Mouse (Mus musculus) G1E (cell line): ENCODE measurements around the gene Accs. TPM values are rescaled to one million over a fixed set of nuclear protein-coding genes. Genes with fewer than 3 reads are reported as not detected.
A peak's percentile ranks its signal among the peaks of the same experiment; 100 is the strongest.

Source experiments
- ATAC-seq: 2 replicates; pipeline ENCODE4 v1.8.0; 2016; ENCODE audit warnings: mild to moderate bottlenecking; ENCODE audit not compliant: insufficient number of reproducible peaks, poor library complexity, low FRiP score, severe bottlenecking; ENCODE audit errors: extremely low read depth
- DNase-seq: peaks from one replicate; pipeline ENCODE4 v3.0.0; 2012; ENCODE audit warnings: low spot score
- H3K27me3 ChIP-seq: 2 replicates; pipeline ENCODE4 v1.6.1; 2012; ENCODE audit warnings: mild to moderate bottlenecking, low read length, inconsistent platforms; ENCODE audit not compliant: insufficient read depth
- H3K36me3 ChIP-seq: replicated peaks from 2 replicates; pipeline ENCODE3; 2012; ENCODE audit warnings: mild to moderate bottlenecking, inconsistent platforms
- H3K4me1 ChIP-seq: 2 replicates; pipeline ENCODE4 v1.6.1; 2012; ENCODE audit warnings: low read depth, low read length, inconsistent platforms, mixed read lengths; ENCODE audit not compliant: insufficient read depth
- H3K4me3 ChIP-seq: 2 replicates; pipeline ENCODE4 v1.5.1; 2012; ENCODE audit warnings: low read depth, mild to moderate bottlenecking, inconsistent platforms, low read length, moderate library complexity, mixed read lengths
- H3K9me3 ChIP-seq: replicated peaks from 2 replicates; pipeline ENCODE4 v1.6.1; 2012; ENCODE audit warnings: inconsistent platforms
- CTCF ChIP-seq: IDR thresholded peaks from 2 replicates; pipeline ENCODE4 v1.5.1; 2012; ENCODE audit warnings: low read depth, low read length, inconsistent platforms, mixed read lengths
- GATA1 ChIP-seq: IDR thresholded peaks from 2 replicates; pipeline ENCODE4 v1.6.1; 2012; ENCODE audit warnings: borderline replicate concordance, low read length, inconsistent platforms, mixed read lengths
- GATA2 ChIP-seq: IDR thresholded peaks from 2 replicates; pipeline ENCODE4 v1.6.1; 2012; ENCODE audit warnings: low read depth, low read length, inconsistent platforms, borderline replicate concordance
- POLR2AphosphoS5 ChIP-seq: IDR thresholded peaks from 2 replicates; pipeline ENCODE4 v1.6.1; 2012; ENCODE audit warnings: low read depth, low read length, inconsistent platforms; ENCODE audit not compliant: insufficient replicate concordance
- TAL1 ChIP-seq: conservative IDR thresholded peaks from 2 replicates; pipeline ENCODE4 v1.6.1; 2012; ENCODE audit warnings: low read depth, low read length, inconsistent platforms, mixed read lengths
- polyA plus RNA-seq: library from polyadenylated mRNA; stranded (reverse); fragments of >175 nt; gene quantifications from 2 replicates; pipeline ENCODE4 v1.2.3, GENCODE M21; 2012
- total RNA-seq, 2 experiments: library from RNA; stranded (forward) in 1 of 2; stranded (reverse) in 1 of 2; fragments of 200-1000 nt in 1 of 2; fragments of >200 nt in 1 of 2; fragmentation: Nextera tagmentation in 1 of 2; gene quantifications; 2 replicates each; pipeline ENCODE4 v1.2.3; 2014 to 2017

The Accs gene
- 3.0 and 8.9 TPM in 2 replicates for total RNA-seq (2014; fragmentation: Nextera tagmentation)
- 3.6 and 7.3 TPM in 2 replicates for total RNA-seq (2017)
- polyA plus RNA-seq, result 2.3 and 2.9 TPM in 2 replicates

- peaks cover 12% of the 10 kb centered on the region for H3K27me3 ChIP-seq
- peak; percentile 86 for ATAC-seq
- no peak for TF ChIP-seq POLR2AphosphoS5
- no peak for TF ChIP-seq TAL1
- no peaks in the 10 kb centered on the region for H3K9me3 ChIP-seq
- H3K36me3 ChIP-seq, result peaks cover 4% of the 10 kb centered on the region
- peak; percentile 62 for DNase-seq
- peak within 1 kb of the TSS; percentile 73 for H3K4me3 ChIP-seq
- peaks cover 22% of the 10 kb centered on the region for H3K4me1 ChIP-seq
Observed at GRCm38 (mm10) chr2:93849505-93850089, at the start of gene Accs. Gene Accs, minus strand, starts transcription at chr2:93849943.

GRCm38 (mm10) chr2:93891611-93892280, 42.0 kb upstream of the Accs start:
- H3K4me1 ChIP-seq, result no peaks in the 10 kb centered on the region
- no peaks in the 10 kb centered on the region for H3K9me3 ChIP-seq
- DNase-seq, result no peak
- no peak overlapping the region for H3K4me3 ChIP-seq
- no peak for TF ChIP-seq POLR2AphosphoS5
- TF ChIP-seq TAL1, result no peak
- no peak for TF ChIP-seq CTCF
- TF ChIP-seq GATA1, result no peak
- TF ChIP-seq GATA2, result no peak
- ATAC-seq, result no peak
- no peaks in the 10 kb centered on the region for H3K27me3 ChIP-seq
- H3K36me3 ChIP-seq, result no peaks in the 10 kb centered on the region

GRCm38 (mm10) chr2:93890143-93890542, 40.4 kb upstream of the Accs start:
- TF ChIP-seq POLR2AphosphoS5 (no peak), CTCF (no peak), GATA2 (no peak), GATA1 (no peak), TAL1 (no peak)
- H3K4me3 ChIP-seq, result no peak overlapping the region

GRCm38 (mm10) chr2:93889071-93889470, 39.3 kb upstream of the Accs start:
- ATAC-seq, result no peak
- no peak for TF ChIP-seq GATA1
- TF ChIP-seq POLR2AphosphoS5, result no peak
- TF ChIP-seq GATA2, result no peak
- no peak for TF ChIP-seq TAL1
- TF ChIP-seq CTCF, result no peak
- H3K4me3 ChIP-seq, result no peak overlapping the region
- no peak for DNase-seq
- H3K4me1 ChIP-seq, result no peaks in the 10 kb centered on the region
- H3K36me3 ChIP-seq, result no peaks in the 10 kb centered on the region
- no peaks in the 10 kb centered on the region; the same call in 1 of the 2 replicates for H3K27me3 ChIP-seq
- H3K9me3 ChIP-seq, result no peaks in the 10 kb centered on the region

More at GRCm38 (mm10) chr2:93890143-93890542, 40.4 kb upstream of the Accs start:
- Histone ChIP-seq H3K27me3 (no peaks in the 10 kb centered on the region; the same call in 1 of the 2 replicates), H3K9me3 (no peaks in the 10 kb centered on the region), H3K36me3 (no peaks in the 10 kb centered on the region), H3K4me1 (no peaks in the 10 kb centered on the region)
- no peak for DNase-seq
- ATAC-seq, result no peak

GRCm38 (mm10) chr2:93888366-93888765, 38.6 kb upstream of the Accs start:
- TF ChIP-seq TAL1 (no peak), GATA1 (no peak), CTCF (no peak), POLR2AphosphoS5 (no peak), GATA2 (no peak)
- ATAC-seq, result no peak
- H3K27me3 ChIP-seq, result no peaks in the 10 kb centered on the region; the same call in 1 of the 2 replicates
- H3K4me1 ChIP-seq, result no peaks in the 10 kb centered on the region
- H3K36me3 ChIP-seq, result no peaks in the 10 kb centered on the region
- no peaks in the 10 kb centered on the region for H3K9me3 ChIP-seq
- H3K4me3 ChIP-seq, result no peak overlapping the region
- DNase-seq, result no peak

GRCm38 (mm10) chr2:93887273-93887672, 37.5 kb upstream of the Accs start:
- no peaks in the 10 kb centered on the region; the same call in 1 of the 2 replicates for H3K27me3 ChIP-seq
- H3K9me3 ChIP-seq, result no peaks in the 10 kb centered on the region
- H3K36me3 ChIP-seq, result no peaks in the 10 kb centered on the region
- H3K4me3 ChIP-seq, result no peak overlapping the region
- ATAC-seq (no peak), DNase-seq (no peak)
- H3K4me1 ChIP-seq, result no peaks in the 10 kb centered on the region; the same call in 1 of the 2 replicates
- TF ChIP-seq TAL1, result no peak
- TF ChIP-seq GATA2, result no peak
- no peak for TF ChIP-seq GATA1
- TF ChIP-seq CTCF, result no peak
- no peak for TF ChIP-seq POLR2AphosphoS5
